Mouse (Mus musculus) spleen, adult 2 months (tissue): ENCODE data around the gene Rasgrp1. TPM values are rescaled to one million over a fixed set of nuclear protein-coding genes. Genes with fewer than 3 reads are reported as not detected.

Source experiments
- DNase-seq, 2 experiments: peaks; one replicate each; pipeline versions ENCODE4 v3.0.0 to v3.0.0-alpha.2; 2012 to 2021; ENCODE audit warnings: low spot score in 2 of 2, low read depth in 1 of 2
- H3K27ac ChIP-seq: fragments of 200-500 bp; 2 replicates; pipeline ENCODE4 v1.5.1; 2012; ENCODE audit warnings: low read length, inconsistent platforms; ENCODE audit not compliant: insufficient read depth
- H3K27me3 ChIP-seq: fragments of 200-500 bp; 2 replicates; pipeline ENCODE4 v1.6.1; 2012; ENCODE audit warnings: mild to moderate bottlenecking, moderate library complexity, low read length, inconsistent platforms; ENCODE audit not compliant: control insufficient read depth, insufficient read depth
- H3K36me3 ChIP-seq: fragments of 200-500 bp; 2 replicates; pipeline ENCODE4 v1.6.1; 2012; ENCODE audit warnings: mild to moderate bottlenecking, low read length, inconsistent platforms; ENCODE audit not compliant: control insufficient read depth, insufficient read depth
- H3K4me1 ChIP-seq: fragments of 200-500 bp; 2 replicates; pipeline ENCODE4 v1.6.1; 2011; ENCODE audit warnings: inconsistent platforms; ENCODE audit not compliant: control insufficient read depth, insufficient read depth, insufficient read length
- H3K4me3 ChIP-seq: fragments of 200-500 bp; 2 replicates; pipeline ENCODE4 v1.5.1; 2011; ENCODE audit warnings: mild to moderate bottlenecking, inconsistent platforms; ENCODE audit not compliant: insufficient read depth, insufficient read length; ENCODE audit errors: extremely low read depth
- CTCF ChIP-seq: fragments of 200-500 bp; IDR thresholded peaks from 2 replicates; pipeline ENCODE4 v1.5.1; 2011; ENCODE audit warnings: mild to moderate bottlenecking, inconsistent platforms; ENCODE audit not compliant: insufficient read depth, insufficient read length, insufficient replicate concordance; ENCODE audit errors: extremely low read depth
- POLR2A ChIP-seq: fragments of 200-500 bp; IDR thresholded peaks from 2 replicates; pipeline ENCODE4 v1.6.1; 2011; ENCODE audit warnings: low read depth, low read length, inconsistent platforms
- WGBS: fragments of 180-500 bp; shearing (Covaris S2); methylation state at CpG from one replicate; pipeline ENCODE4 v1.1.7; 2018; 5-methylcytosine and 5-hydroxymethylcytosine counted together
- polyA plus RNA-seq: library from polyadenylated mRNA; depleted of rRNA; stranded (reverse); fragments of >200 nt; gene quantifications from 2 replicates; pipeline ENCODE4 v1.2.3, GENCODE M21; 2012

Rasgrp1 gene
- polyA plus RNA-seq, 1 experiment, result 20.0 TPM

DNA sequence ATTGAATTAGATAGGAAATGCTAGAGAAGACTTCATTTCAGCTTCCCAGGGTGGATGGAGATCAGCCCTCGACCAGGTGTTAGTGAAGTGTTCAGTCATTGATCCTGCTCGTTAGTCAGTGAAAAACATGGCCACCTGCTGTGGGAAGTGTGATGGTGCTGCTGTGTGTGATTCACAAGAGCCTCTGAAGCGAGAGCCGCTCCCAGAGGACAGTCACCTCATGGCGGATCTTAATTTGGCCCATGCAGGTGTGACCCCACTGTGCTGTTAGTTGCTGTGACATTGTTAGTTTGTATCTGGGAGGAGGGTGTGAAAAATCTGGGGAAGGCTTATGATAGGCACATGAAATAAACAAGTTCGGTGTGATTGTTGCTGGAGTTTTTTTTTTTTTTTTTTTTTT, 7.3 kb upstream of the Rasgrp1 start:
- Histone ChIP-seq H3K27ac (no peak overlapping the region), H3K36me3 (no peaks in the 10 kb centered on the region), H3K4me3 (no peak overlapping the region), H3K4me1 (no peaks in the 10 kb centered on the region; the same call in 1 of the 2 replicates), H3K27me3 (no peaks in the 10 kb centered on the region)
- TF ChIP-seq CTCF (no peak), POLR2A (no peak)
- 55% methylated on average over 6 of the region's 6 CpGs for WGBS
- DNase-seq, result no peak

DNA sequence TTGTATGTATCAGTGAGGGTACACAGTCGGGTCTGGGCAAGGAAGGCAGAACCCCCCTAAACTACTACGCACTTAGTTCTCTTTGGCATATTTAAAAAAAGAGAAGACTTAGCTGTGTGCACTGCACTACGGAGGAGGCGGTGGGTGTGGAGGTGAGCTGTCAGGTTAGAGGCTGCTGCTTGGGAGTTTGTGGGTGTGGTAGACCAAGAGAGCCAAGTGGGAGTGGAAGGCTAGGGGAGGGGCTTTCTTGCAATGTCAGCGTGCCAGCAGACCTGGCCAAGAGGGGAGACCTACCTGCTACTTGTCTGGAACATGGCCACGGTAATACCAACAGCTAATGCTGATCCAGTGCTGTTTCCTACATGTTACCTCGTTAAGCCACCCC, 431 bp upstream of the Rasgrp1 start:
- peak in 1 of 2 experiments; percentile 34 for DNase-seq
- H3K27me3 ChIP-seq, result no peaks in the 10 kb centered on the region
- peak overlapping the region; percentile 98 for H3K27ac ChIP-seq
- no peaks in the 10 kb centered on the region for H3K36me3 ChIP-seq
- peaks cover 22% of the 10 kb centered on the region; the same call in 1 of the 2 replicates for H3K4me1 ChIP-seq
- TF ChIP-seq CTCF, result no peak
- no peak for TF ChIP-seq POLR2A
- 36% methylated on average over 7 of the region's 7 CpGs for WGBS
- peak overlapping the region; percentile 97 for H3K4me3 ChIP-seq

DNA sequence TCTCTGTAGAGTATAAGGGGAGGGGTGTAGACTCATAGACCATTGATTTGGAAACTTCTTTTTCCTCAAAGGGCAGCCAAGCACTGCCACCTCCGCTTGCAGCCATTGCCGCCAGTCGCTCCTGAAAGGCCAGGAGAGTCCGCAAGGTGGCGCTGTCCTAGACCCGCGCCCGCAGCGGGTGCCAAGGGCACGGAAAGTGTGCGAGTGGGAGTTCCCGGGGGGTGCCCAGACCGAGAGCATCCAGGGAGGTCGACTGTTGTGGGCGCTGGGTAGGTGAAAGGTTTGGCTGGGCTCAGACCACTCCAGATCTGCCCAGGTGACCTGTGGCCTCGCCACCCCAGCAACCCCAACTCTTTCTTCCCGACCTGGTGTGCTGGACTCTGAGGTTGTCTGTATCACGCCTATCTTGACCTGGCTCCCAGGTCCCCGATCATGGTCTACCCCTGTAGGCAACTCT, 683 bp downstream of the Rasgrp1 start:
- DNase-seq, result peak; percentile 72 to 91
- WGBS, result 2% methylated on average over 19 of the region's 19 CpGs
- Histone ChIP-seq H3K36me3 (0 out of 2 replicates have a peak, but pooled peaks cover 1% of the 10 kb centered on the region), H3K4me1 (peaks cover 29% of the 10 kb centered on the region; the same call in 1 of the 2 replicates), H3K27me3 (no peaks in the 10 kb centered on the region), H3K27ac (peak overlapping the region; percentile 98), H3K4me3 (peak overlapping the region; percentile 97)
- TF ChIP-seq POLR2A (peak; percentile 45; the same call in 1 of the 2 replicates), CTCF (peak; percentile 94)

DNA sequence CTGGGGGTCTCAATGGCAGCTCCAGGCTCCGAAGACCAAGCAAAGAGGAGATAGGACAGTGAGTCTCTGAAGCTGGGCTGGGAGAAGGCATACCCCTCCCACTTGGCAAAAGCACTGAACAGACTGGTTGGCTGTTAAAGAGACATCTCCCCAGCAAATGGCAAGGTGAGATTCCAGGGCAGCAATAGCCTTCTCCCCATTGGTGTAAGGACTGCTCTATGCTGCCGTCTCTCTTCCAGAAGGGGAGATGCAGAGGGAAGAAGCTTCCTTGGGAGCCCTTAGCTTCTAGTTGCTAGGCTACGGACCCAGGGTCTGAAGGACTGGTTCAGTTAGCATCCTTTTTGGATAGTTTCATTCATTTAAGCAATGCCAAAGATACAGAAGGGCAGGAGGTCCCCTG, 4.3 kb downstream of the Rasgrp1 start:
- no peak overlapping the region for H3K4me3 ChIP-seq
- peak overlapping the region; percentile 74 for H3K27ac ChIP-seq
- DNase-seq, result no peak
- H3K4me1 ChIP-seq, result peaks cover 52% of the 10 kb centered on the region
- no peak for TF ChIP-seq CTCF
- WGBS, result 76% methylated on average over 3 of the region's 3 CpGs
- H3K36me3 ChIP-seq, result peaks cover 5% of the 10 kb centered on the region; the same call in 1 of the 2 replicates
- H3K27me3 ChIP-seq, result no peaks in the 10 kb centered on the region

DNA sequence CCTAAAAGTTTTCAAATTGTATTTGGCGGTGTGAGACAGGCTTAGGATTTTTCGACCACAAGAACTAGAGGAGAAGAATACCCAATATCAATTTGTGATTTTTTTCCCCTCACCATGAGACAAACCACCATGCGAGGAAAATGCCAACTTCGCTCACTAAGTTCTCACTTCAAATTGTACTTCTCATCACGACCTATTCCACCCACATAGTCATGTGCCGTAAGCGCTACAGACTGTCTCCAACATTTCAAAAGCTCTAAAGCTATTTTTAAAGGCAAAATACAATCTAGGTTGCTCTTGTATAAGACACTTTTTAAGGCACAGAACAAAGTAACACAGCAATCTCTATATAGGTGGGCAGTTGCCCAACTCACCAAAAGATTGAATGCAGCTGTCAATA, 4.9 kb downstream of the Rasgrp1 start:
- Histone ChIP-seq H3K4me3 (no peak overlapping the region), H3K27ac (peak overlapping the region; percentile 74), H3K27me3 (no peaks in the 10 kb centered on the region), H3K4me1 (peaks cover 53% of the 10 kb centered on the region), H3K36me3 (peaks cover 5% of the 10 kb centered on the region; the same call in 1 of the 2 replicates)
- 50% methylated on average over 7 of the region's 7 CpGs for WGBS
- no peak for DNase-seq
- TF ChIP-seq POLR2A (no peak), CTCF (no peak)

DNA sequence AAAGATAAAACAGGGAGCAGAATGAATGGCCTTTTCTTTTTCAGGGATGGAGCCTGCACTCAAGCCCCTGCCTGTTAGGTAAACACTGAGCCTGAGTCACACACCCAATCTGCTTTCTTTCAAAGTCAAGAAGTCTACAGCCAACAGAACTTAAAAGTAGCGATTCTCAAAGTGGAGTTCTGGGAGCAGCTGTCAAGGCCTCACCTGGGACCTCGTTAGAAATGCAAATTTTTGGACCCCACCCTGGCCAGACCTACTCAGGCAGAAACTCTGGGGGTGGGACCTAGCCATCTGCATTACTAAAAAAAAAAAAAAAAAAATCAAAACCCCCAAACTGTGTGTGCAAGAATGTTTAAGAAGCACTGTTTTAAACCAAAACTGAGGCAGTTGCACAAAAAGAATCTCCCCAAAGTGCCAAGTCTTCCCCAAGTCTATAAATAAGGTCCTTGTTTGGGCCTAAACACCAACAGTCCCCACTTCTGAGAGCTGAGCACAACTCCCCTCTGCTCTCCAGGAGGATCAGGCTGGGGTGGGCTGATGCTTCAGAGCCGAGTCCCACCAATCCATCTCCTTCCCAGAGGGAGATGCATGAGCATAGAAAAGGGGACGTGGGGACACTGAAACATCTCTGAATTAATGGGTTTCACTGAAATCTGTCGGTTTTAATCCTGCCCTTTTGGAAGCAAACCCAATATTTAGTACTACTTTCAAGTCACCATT, 5.7 kb downstream of the Rasgrp1 start:
- no peak overlapping the region for H3K4me3 ChIP-seq
- TF ChIP-seq POLR2A (no peak), CTCF (no peak)
- peak in 1 of 2 experiments; percentile 51 for DNase-seq
- H3K36me3 ChIP-seq, result peaks cover 7% of the 10 kb centered on the region
- WGBS, result 50% methylated on average over 5 of the region's 5 CpGs
- H3K27me3 ChIP-seq, result no peaks in the 10 kb centered on the region
- H3K27ac ChIP-seq, result peak overlapping the region; percentile 72
- peaks cover 59% of the 10 kb centered on the region for H3K4me1 ChIP-seq

DNA sequence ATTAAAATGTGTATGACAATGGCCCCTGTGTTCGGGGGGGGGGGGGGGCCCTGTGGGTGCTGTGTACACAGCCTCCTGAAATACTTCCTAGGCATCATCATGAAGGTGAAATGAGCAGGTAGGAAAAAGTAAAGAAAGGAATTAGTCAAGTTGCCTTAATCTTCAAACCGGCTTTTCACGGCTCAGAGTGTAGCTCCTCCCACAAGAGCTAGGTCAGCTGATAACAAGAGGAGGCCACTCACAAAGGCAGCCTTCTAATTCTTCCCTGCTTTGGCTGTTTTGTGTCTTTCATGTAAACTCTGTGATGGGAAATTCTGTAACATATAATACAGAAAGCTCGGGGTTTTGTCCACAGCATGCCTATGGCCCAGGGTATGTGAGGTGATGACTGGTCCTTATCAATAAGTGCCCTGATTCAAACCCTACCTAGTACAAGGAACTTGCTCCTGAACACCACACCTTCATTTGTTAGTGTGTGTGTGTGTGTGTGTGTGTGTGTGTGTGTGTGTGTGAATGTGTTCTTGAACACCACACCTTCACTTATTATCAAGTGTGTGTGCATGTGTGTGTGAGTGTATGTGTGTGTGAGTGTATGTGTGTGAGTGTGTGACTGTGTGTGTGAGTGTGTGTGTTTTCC, 7.1 kb downstream of the Rasgrp1 start:
- Histone ChIP-seq H3K36me3 (peaks cover 7% of the 10 kb centered on the region), H3K4me3 (no peak overlapping the region), H3K27ac (peak overlapping the region; percentile 72), H3K27me3 (no peaks in the 10 kb centered on the region), H3K4me1 (peaks cover 62% of the 10 kb centered on the region)
- DNase-seq, result no peak
- no peak for TF ChIP-seq POLR2A
- TF ChIP-seq CTCF, result no peak
- WGBS, result 42% methylated on average over 4 of the region's 4 CpGs
